Mouse (Mus musculus): Measurements from ENCODE around the gene Zswim8.

GRCm38 (mm10) chr14:20772808-20773207 is 65.5 kb downstream of the Zswim8 start:
- TF ChIP-seq CTCF (IDR thresholded peaks at IDR 0.05; ENCODE audit: extremely low read depth, insufficient read depth, insufficient read length, insufficient replicate concordance), result no peak
- no peak for TF ChIP-seq POLR2A (IDR thresholded peaks at IDR 0.05; ENCODE audit: low read depth, low read length)

Data from spleen, adult 2 months (tissue).